Mouse (Mus musculus): Measurements from ENCODE around the gene Rab36. TPM values are rescaled to one million over a fixed set of nuclear protein-coding genes. Genes with fewer than 3 reads are reported as not detected.
A peak's percentile ranks its signal among the peaks of the same experiment; 100 is the strongest.

Gene Rab36
- total RNA-seq (2017) = 0.39 to 6.9 TPM (median 1.2 TPM) in 3 replicates

- ATAC-seq (replicated peaks; ENCODE audit: insufficient number of reproducible peaks, low FRiP score, low TSS enrichment, poor library complexity, severe bottlenecking) = peak; percentile 83
Observed at GRCm38 (mm10) chr10:75036883-75037379, at the start of gene Rab36. Gene Rab36 (plus strand): TSS chr10:75037058.

- no peak for ATAC-seq (replicated peaks; ENCODE audit: insufficient number of reproducible peaks, low FRiP score, low TSS enrichment, poor library complexity, severe bottlenecking)
Observed at GRCm38 (mm10) chr10:74987698-74988470, 49.0 kb upstream of the Rab36 start.

- ATAC-seq (replicated peaks; ENCODE audit: insufficient number of reproducible peaks, low FRiP score, low TSS enrichment, poor library complexity, severe bottlenecking) = no peak
Observed at GRCm38 (mm10) chr10:74989814-74990213, 47.0 kb upstream of the Rab36 start.

GRCm38 (mm10) chr10:74990584-74991322, 46.1 kb upstream of the Rab36 start:
- no peak for ATAC-seq (replicated peaks; ENCODE audit: insufficient number of reproducible peaks, low FRiP score, low TSS enrichment, poor library complexity, severe bottlenecking)

- no peak for ATAC-seq (replicated peaks; ENCODE audit: insufficient number of reproducible peaks, low FRiP score, low TSS enrichment, poor library complexity, severe bottlenecking)
Observed at GRCm38 (mm10) chr10:74994863-74995262, 42.0 kb upstream of the Rab36 start.

GRCm38 (mm10) chr10:74995377-74995776, 41.5 kb upstream of the Rab36 start:
- no peak for ATAC-seq (replicated peaks; ENCODE audit: insufficient number of reproducible peaks, low FRiP score, low TSS enrichment, poor library complexity, severe bottlenecking)

- no peak for ATAC-seq (replicated peaks; ENCODE audit: insufficient number of reproducible peaks, low FRiP score, low TSS enrichment, poor library complexity, severe bottlenecking)
Observed at GRCm38 (mm10) chr10:75001391-75001790, 35.5 kb upstream of the Rab36 start.

GRCm38 (mm10) chr10:75004067-75004466, 32.8 kb upstream of the Rab36 start:
- no peak for ATAC-seq (replicated peaks; ENCODE audit: insufficient number of reproducible peaks, low FRiP score, low TSS enrichment, poor library complexity, severe bottlenecking)

GRCm38 (mm10) chr10:75006889-75007662, 29.8 kb upstream of the Rab36 start:
- ATAC-seq (replicated peaks; ENCODE audit: insufficient number of reproducible peaks, low FRiP score, low TSS enrichment, poor library complexity, severe bottlenecking) = no peak

- ATAC-seq (replicated peaks; ENCODE audit: insufficient number of reproducible peaks, low FRiP score, low TSS enrichment, poor library complexity, severe bottlenecking) = no peak
Observed at GRCm38 (mm10) chr10:75010704-75011103, 26.2 kb upstream of the Rab36 start.

- ATAC-seq (replicated peaks; ENCODE audit: insufficient number of reproducible peaks, low FRiP score, low TSS enrichment, poor library complexity, severe bottlenecking) = no peak
Observed at GRCm38 (mm10) chr10:75015465-75015864, 21.4 kb upstream of the Rab36 start.

- ATAC-seq (replicated peaks; ENCODE audit: insufficient number of reproducible peaks, low FRiP score, low TSS enrichment, poor library complexity, severe bottlenecking) = no peak
Observed at GRCm38 (mm10) chr10:75016481-75016880, 20.4 kb upstream of the Rab36 start.

- ATAC-seq (replicated peaks; ENCODE audit: insufficient number of reproducible peaks, low FRiP score, low TSS enrichment, poor library complexity, severe bottlenecking) = no peak
Observed at GRCm38 (mm10) chr10:75020271-75020670, 16.6 kb upstream of the Rab36 start.

GRCm38 (mm10) chr10:75021138-75021537, 15.7 kb upstream of the Rab36 start:
- ATAC-seq (replicated peaks; ENCODE audit: insufficient number of reproducible peaks, low FRiP score, low TSS enrichment, poor library complexity, severe bottlenecking) = no peak

- no peak for ATAC-seq (replicated peaks; ENCODE audit: insufficient number of reproducible peaks, low FRiP score, low TSS enrichment, poor library complexity, severe bottlenecking)
Observed at GRCm38 (mm10) chr10:75026491-75026890, 10.4 kb upstream of the Rab36 start.

- no peak for ATAC-seq (replicated peaks; ENCODE audit: insufficient number of reproducible peaks, low FRiP score, low TSS enrichment, poor library complexity, severe bottlenecking)
Observed at GRCm38 (mm10) chr10:75028743-75029142, 8.1 kb upstream of the Rab36 start.

- ATAC-seq (replicated peaks; ENCODE audit: insufficient number of reproducible peaks, low FRiP score, low TSS enrichment, poor library complexity, severe bottlenecking) = no peak
Observed at GRCm38 (mm10) chr10:75029677-75030076, 7.2 kb upstream of the Rab36 start.

GRCm38 (mm10) chr10:75030234-75030633, 6.6 kb upstream of the Rab36 start:
- no peak for ATAC-seq (replicated peaks; ENCODE audit: insufficient number of reproducible peaks, low FRiP score, low TSS enrichment, poor library complexity, severe bottlenecking)
